Mouse (Mus musculus): ENCODE measurements around the gene Wbp1l. TPM values are rescaled to one million over a fixed set of nuclear protein-coding genes. Genes with fewer than 3 reads are reported as not detected.
A peak's percentile ranks its signal among the peaks of the same experiment; 100 is the strongest.

Wbp1l gene
- polyA plus RNA-seq, 1 experiment from 2014 or later, result 31.2 TPM

DNA sequence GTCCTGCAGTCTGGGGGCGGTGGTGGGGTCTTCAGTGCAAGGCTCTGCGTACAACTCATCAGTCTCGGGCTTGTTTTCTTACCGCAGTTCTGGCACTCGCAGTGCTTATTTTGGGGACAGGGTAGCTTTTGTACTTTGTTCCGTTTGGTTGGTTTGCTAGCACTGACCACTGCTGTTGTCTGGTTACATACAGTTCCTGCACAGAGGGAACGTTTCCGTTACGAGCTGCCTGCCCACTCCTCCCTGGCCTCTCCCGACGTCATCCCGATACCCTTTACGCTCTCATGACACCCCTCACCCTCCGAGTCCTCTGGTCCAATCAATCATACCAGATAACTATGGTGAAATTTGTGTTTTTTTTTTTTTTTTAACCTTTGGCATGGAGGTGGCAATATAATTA, 2.6 kb downstream of the Wbp1l start:
- ATAC-seq (ENCODE audit: low FRiP score, low TSS enrichment) (no peak), DNase-seq (ENCODE audit: low spot score) (no peak)
- Histone ChIP-seq H3K4me2 (replicated peaks; ENCODE audit: low read depth) (no peak overlapping the region), H3K27ac (replicated peaks) (no peak overlapping the region; the same call in 1 of the 2 replicates), H3K9ac (ENCODE audit: low read length) (no peak overlapping the region), H3K36me3 (ENCODE audit: control insufficient read depth, insufficient read depth, low read length) (peaks cover 3% of the 10 kb centered on the region; the same call in 1 of the 2 replicates), H3K9me3 (ENCODE audit: control insufficient read depth, low read length) (no peaks in the 10 kb centered on the region), H3K4me1 (replicated peaks; ENCODE audit: control insufficient read depth, insufficient read depth) (no peaks in the 10 kb centered on the region), H3K4me3 (ENCODE audit: low read depth, low read length) (no peak overlapping the region), H3K27me3 (ENCODE audit: control insufficient read depth, insufficient read depth, low read length) (no peaks in the 10 kb centered on the region)
- TF ChIP-seq CTCF (IDR thresholded peaks at IDR 0.05; ENCODE audit: low read depth) (no peak), EP300 (optimal IDR thresholded peaks at IDR 0.05) (no peak)
- WGBS, result 68% methylated on average over 14 of the region's 14 CpGs

DNA sequence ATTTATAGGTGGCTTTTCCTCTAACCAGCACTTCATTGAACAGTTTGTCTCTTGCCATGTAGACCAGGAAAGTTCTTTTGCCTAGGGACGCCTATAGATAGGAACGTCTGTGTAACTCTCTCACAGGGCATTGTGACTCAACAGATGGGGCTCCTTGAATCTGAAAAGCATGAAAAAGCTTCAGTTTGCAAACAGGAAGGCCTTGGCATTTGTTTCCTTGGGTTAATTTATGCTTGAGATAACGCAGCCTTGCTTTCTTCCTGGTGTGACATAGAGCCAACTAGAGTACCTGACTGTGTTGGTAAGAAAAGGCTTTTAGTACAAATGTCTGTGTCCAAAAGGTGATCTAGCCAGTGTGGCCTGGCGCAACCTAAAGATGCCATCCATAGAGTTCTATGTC, 3.5 kb downstream of the Wbp1l start:
- Histone ChIP-seq H3K4me3 (ENCODE audit: low read depth, low read length) (no peak overlapping the region), H3K27ac (replicated peaks) (no peak overlapping the region), H3K4me1 (replicated peaks; ENCODE audit: control insufficient read depth, insufficient read depth) (no peaks in the 10 kb centered on the region), H3K4me2 (replicated peaks; ENCODE audit: low read depth) (no peak overlapping the region), H3K36me3 (ENCODE audit: control insufficient read depth, insufficient read depth, low read length) (peaks cover 3% of the 10 kb centered on the region; the same call in 1 of the 2 replicates), H3K9me3 (ENCODE audit: control insufficient read depth, low read length) (no peaks in the 10 kb centered on the region), H3K27me3 (ENCODE audit: control insufficient read depth, insufficient read depth, low read length) (no peaks in the 10 kb centered on the region), H3K9ac (ENCODE audit: low read length) (no peak overlapping the region)
- ATAC-seq (ENCODE audit: low FRiP score, low TSS enrichment) (no peak), DNase-seq (ENCODE audit: low spot score) (no peak)
- TF ChIP-seq EP300 (optimal IDR thresholded peaks at IDR 0.05) (no peak), CTCF (IDR thresholded peaks at IDR 0.05; ENCODE audit: low read depth) (no peak)
- WGBS, result 76% methylated on average over 4 of the region's 4 CpGs

DNA sequence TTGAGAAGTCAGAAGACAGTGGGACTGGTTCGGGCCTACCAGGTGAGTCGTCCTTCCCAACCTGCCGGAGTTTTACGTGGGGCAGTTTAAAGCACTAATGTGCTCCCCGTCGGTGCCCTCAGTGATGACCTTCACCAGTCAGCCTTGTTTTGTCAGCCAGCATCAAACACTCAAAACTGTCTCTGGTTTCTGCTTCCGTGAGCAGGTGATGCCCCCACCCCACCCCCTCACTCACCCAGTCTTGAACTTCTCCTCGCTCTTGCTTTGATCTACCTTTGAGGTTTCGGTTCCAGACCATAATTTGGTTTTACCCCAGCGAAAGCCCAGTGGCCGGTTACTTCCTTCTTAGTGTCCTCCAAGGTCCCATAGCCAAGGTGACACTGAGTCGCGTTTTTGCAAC, 7.8 kb downstream of the Wbp1l start:
- H3K9me3 ChIP-seq (ENCODE audit: control insufficient read depth, low read length), result no peaks in the 10 kb centered on the region
- TF ChIP-seq EP300 (optimal IDR thresholded peaks at IDR 0.05) (no peak), CTCF (IDR thresholded peaks at IDR 0.05; ENCODE audit: low read depth) (no peak)
- no peak overlapping the region for H3K4me3 ChIP-seq (ENCODE audit: low read depth, low read length)
- H3K27me3 ChIP-seq (ENCODE audit: control insufficient read depth, insufficient read depth, low read length), result no peaks in the 10 kb centered on the region
- no peak for ATAC-seq (ENCODE audit: low FRiP score, low TSS enrichment)
- no peak overlapping the region for H3K4me2 ChIP-seq (replicated peaks; ENCODE audit: low read depth)
- no peak overlapping the region for H3K9ac ChIP-seq (ENCODE audit: low read length)
- H3K4me1 ChIP-seq (replicated peaks; ENCODE audit: control insufficient read depth, insufficient read depth), result no peaks in the 10 kb centered on the region
- WGBS, result 91% methylated on average over 13 of the region's 13 CpGs
- peaks cover 7% of the 10 kb centered on the region; the same call in 1 of the 2 replicates for H3K36me3 ChIP-seq (ENCODE audit: control insufficient read depth, insufficient read depth, low read length)
- H3K27ac ChIP-seq (replicated peaks), result no peak overlapping the region
- no peak for DNase-seq (ENCODE audit: low spot score)

DNA sequence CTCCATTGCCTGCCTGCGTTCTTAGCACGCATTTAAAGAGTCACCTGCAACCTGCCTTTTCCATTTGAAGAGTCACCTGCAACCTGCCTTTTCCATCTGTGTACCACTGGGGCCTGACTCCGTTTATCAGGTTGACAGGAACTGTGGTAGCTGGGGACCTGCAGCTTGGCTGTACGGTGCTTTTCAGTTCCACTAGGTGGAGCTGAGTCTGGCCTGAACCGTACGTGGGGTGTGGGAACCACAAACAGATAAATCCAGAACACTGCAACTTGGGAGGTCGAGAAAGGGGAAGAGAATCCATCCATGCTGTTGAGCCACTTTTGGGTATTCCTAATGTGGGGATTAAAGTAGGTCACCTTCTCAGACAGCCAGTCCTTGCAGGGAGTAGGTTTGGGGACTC, 8.5 kb downstream of the Wbp1l start:
- H3K9me3 ChIP-seq (ENCODE audit: control insufficient read depth, low read length), result no peaks in the 10 kb centered on the region
- peaks cover 7% of the 10 kb centered on the region; the same call in 1 of the 2 replicates for H3K36me3 ChIP-seq (ENCODE audit: control insufficient read depth, insufficient read depth, low read length)
- WGBS, result 41% methylated on average over 7 of the region's 7 CpGs
- DNase-seq (ENCODE audit: low spot score) (peak; percentile 45), ATAC-seq (ENCODE audit: low FRiP score, low TSS enrichment) (peak; percentile 66)
- H3K4me1 ChIP-seq (replicated peaks; ENCODE audit: control insufficient read depth, insufficient read depth), result no peaks in the 10 kb centered on the region
- no peak for TF ChIP-seq EP300 (optimal IDR thresholded peaks at IDR 0.05)
- TF ChIP-seq CTCF (IDR thresholded peaks at IDR 0.05; ENCODE audit: low read depth), result peak; percentile 77
- no peaks in the 10 kb centered on the region for H3K27me3 ChIP-seq (ENCODE audit: control insufficient read depth, insufficient read depth, low read length)
- H3K4me3 ChIP-seq (ENCODE audit: low read depth, low read length), result no peak overlapping the region
- H3K27ac ChIP-seq (replicated peaks), result no peak overlapping the region
- no peak overlapping the region for H3K9ac ChIP-seq (ENCODE audit: low read length)
- H3K4me2 ChIP-seq (replicated peaks; ENCODE audit: low read depth), result no peak overlapping the region

DNA sequence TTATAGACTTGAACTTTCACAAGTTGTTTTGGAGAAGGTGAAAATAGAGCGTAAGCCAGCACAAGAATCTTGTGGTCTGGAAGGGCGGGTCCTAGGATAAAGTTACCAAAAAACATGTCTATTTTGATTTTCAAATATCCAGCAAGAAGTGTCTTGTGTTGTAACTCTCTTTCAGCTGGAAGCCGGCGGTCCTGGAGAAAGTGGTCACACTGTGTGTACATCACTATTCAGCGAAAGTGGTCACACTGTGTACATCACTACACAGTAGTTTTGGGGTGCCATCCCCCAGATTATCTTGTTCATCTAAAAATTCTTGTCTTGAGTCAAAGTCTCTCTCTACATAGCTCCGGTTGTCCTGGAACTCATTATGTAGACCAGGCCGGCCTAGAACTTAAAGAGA, 9.3 kb downstream of the Wbp1l start:
- TF ChIP-seq EP300 (optimal IDR thresholded peaks at IDR 0.05), result no peak
- TF ChIP-seq CTCF (IDR thresholded peaks at IDR 0.05; ENCODE audit: low read depth), result no peak
- ATAC-seq (ENCODE audit: low FRiP score, low TSS enrichment), result no peak
- Histone ChIP-seq H3K4me1 (replicated peaks; ENCODE audit: control insufficient read depth, insufficient read depth) (no peaks in the 10 kb centered on the region), H3K36me3 (ENCODE audit: control insufficient read depth, insufficient read depth, low read length) (peaks cover 7% of the 10 kb centered on the region; the same call in 1 of the 2 replicates), H3K9ac (ENCODE audit: low read length) (no peak overlapping the region), H3K27ac (replicated peaks) (no peak overlapping the region), H3K27me3 (ENCODE audit: control insufficient read depth, insufficient read depth, low read length) (no peaks in the 10 kb centered on the region), H3K9me3 (ENCODE audit: control insufficient read depth, low read length) (no peaks in the 10 kb centered on the region), H3K4me2 (replicated peaks; ENCODE audit: low read depth) (no peak overlapping the region), H3K4me3 (ENCODE audit: low read depth, low read length) (no peak overlapping the region)
- no peak for DNase-seq (ENCODE audit: low spot score)
- 98% methylated on average over 7 of the region's 7 CpGs for WGBS

DNA sequence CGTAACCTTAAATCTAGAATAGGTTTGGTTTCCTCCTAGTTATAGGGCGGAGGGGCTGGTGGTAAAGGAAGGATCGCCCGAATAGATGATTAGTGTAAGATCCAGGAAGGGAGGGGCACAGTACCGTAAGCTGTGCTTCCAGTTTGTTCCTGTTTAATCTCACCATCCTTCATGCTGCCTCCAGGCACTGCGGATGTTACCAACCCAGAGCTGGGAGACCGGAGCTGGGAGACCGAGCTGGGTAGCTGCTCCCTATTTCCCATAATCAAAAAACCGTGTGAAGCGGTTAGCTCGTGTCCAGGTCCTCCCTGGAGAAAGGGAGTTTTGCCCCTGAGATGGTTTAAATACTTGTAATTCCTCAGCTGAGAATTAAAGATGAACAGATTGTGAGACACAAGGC, 17.5 kb downstream of the Wbp1l start:
- H3K4me3 ChIP-seq (ENCODE audit: low read depth, low read length), result no peak overlapping the region
- TF ChIP-seq CTCF (IDR thresholded peaks at IDR 0.05; ENCODE audit: low read depth) (no peak), EP300 (optimal IDR thresholded peaks at IDR 0.05) (no peak)
- DNase-seq (ENCODE audit: low spot score), result no peak
- H3K36me3 ChIP-seq (ENCODE audit: control insufficient read depth, insufficient read depth, low read length), result no peaks in the 10 kb centered on the region
- H3K27me3 ChIP-seq (ENCODE audit: control insufficient read depth, insufficient read depth, low read length), result no peaks in the 10 kb centered on the region
- no peak for ATAC-seq (ENCODE audit: low FRiP score, low TSS enrichment)
- WGBS, result 67% methylated on average over 11 of the region's 11 CpGs
- H3K4me1 ChIP-seq (replicated peaks; ENCODE audit: control insufficient read depth, insufficient read depth), result peaks cover 7% of the 10 kb centered on the region
- no peak overlapping the region for H3K9ac ChIP-seq (ENCODE audit: low read length)
- no peak overlapping the region for H3K27ac ChIP-seq (replicated peaks)
- no peak overlapping the region for H3K4me2 ChIP-seq (replicated peaks; ENCODE audit: low read depth)
- H3K9me3 ChIP-seq (ENCODE audit: control insufficient read depth, low read length), result no peaks in the 10 kb centered on the region
